Mouse (Mus musculus): Measurements from ENCODE around the gene Gpr3.

The Gpr3 gene

DNA sequence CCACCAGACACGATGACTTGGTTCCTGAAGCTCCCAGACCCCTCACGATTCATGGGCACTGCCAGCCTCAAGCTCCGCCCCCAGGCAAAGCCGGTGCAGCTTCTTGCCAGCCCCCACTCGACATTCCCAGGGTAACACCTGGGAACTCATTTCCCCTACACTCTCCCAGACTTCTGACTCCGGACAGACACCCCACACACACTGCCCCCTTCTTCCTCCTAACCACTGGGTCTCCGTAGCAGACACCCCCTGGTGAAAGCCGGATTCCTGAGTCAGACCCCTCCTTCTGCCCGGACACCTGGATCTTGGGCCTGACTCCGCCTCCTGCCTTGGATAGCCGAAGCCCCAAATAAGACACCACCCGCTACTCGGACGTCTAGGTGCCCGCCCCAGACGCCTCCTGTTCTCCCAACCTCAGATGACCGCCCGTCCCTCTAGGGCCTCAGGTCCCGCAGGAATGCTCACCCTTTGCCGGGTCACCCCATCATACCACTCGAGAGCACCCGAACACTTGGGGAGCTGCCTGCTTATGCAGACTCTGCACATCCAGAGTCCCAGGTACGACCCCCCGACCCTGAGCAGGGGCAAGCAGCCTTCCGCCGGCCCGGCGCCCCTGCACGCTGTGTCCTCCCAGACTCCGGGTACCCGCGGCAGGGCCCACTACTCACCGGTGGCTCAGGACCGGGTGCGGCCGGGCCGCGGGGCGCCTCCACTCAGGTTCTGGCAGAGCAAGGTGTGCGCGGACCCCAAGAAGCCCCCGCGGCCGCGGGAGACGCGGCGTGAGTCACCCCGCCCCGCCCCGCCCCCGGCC lies at the start of gene Gpr3, which contains the start of gene Cd164l2:
Gene Gpr3, minus strand, starts transcription at position 786 of the 811 bp plus-strand sequence.
Gene Cd164l2, plus strand, starts transcription at position 381 of the 811 bp plus-strand sequence.
- DNase-seq = peak; percentile 66 to 73

DNA sequence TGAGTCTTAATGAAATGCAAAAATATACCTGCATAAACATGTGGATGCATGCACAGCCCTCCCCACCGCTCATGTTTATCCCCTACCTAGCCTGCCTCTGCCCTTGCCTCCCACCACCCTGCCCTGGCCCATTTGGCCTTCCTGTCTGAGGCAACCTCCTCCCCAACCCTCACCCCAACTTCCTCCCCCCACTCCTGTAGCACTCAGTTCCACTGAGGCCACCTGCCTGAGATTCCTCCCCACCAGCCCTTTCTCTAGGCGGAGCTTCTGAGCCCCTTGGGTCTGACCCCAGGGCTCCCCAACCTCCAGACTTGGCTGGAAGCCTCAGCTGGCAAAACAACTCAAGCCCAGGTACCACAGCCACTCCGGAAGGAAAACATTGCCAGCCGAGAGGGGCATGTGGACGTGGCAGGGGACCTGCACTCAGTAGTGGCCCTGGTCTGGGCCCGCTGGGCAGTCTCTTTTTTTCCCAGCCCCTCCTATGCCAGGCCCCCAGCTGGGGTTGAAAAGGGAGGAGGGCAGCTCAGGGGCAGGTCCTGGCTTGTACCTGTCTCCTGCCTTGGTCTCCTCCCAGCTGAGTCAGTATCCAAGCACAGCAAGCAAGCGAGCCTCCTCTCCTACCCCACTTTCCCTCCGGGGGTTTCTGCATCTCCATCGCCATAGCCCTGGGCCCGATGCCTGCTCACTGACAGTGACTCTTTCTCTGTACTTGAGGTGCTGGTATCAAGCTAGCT lies 49.5 kb upstream of the Gpr3 start:
- DNase-seq = no peak

GRCm38 (mm10) chr4:133257798-133258408 lies 45.6 kb upstream of the Gpr3 start:
- DNase-seq = no peak

- peak in 1 of 2 experiments; percentile 52 for DNase-seq
Observed at GRCm38 (mm10) chr4:133257230-133257629, 44.9 kb upstream of the Gpr3 start.

- DNase-seq = peak in 1 of 2 experiments; percentile 43
Observed at GRCm38 (mm10) chr4:133256820-133257219, 44.5 kb upstream of the Gpr3 start.

- no peak for DNase-seq
Observed at GRCm38 (mm10) chr4:133255392-133255791, 43.1 kb upstream of the Gpr3 start.

DNA sequence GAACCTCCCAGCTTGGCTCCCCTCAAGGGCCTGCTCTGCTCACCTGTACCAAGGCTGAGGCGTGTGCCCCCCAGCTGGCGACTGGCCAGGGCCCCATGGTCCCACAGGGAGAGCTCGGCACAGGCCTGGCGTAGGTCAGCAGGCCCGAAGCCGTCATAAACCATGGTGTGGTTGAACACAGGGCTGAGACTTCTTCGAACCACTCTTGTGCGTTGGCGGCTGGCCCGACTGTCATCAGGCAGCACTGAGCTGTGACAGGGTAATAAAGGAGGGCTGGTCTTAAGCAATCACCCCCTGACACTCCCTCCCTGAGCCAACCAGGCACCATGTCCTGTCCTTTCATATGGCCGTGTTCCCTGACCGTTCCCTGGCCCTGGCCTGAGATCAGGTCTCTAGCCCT lies 41.1 kb upstream of the Gpr3 start:
- peak in 1 of 2 experiments; percentile 47 for DNase-seq

DNA sequence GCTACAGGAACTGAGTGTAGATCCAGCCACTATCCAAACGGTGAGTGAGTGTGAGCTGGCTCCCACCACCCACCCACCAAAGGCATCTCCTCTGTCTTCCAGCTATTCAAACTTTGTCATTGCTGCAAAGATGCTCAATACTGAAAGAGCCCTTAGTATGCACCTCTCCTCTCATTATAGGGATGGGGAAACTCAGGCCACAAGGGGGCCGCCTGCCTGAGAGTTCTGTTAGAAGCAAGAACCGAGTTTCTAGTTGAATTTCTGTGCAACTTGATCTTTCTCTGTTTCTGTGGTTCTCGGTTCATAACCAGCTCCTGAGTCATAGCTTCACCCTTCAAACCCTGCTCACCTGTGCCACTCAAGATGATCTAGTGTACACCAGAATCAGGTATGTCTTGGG lies 39.8 kb upstream of the Gpr3 start:
- no peak for DNase-seq

GRCm38 (mm10) chr4:133251214-133251613 lies 38.9 kb upstream of the Gpr3 start:
- DNase-seq = peak in 1 of 2 experiments; percentile 40

- DNase-seq = peak; percentile 96 to 97
Observed at GRCm38 (mm10) chr4:133250609-133251008, 38.3 kb upstream of the Gpr3 start.

- DNase-seq = no peak
Observed at GRCm38 (mm10) chr4:133247806-133248449, 35.6 kb upstream of the Gpr3 start.

- no peak for DNase-seq
Observed at GRCm38 (mm10) chr4:133247072-133247471, 34.7 kb upstream of the Gpr3 start.

GRCm38 (mm10) chr4:133244289-133244688 lies 32.0 kb upstream of the Gpr3 start:
- no peak for DNase-seq

- no peak for DNase-seq
Observed at GRCm38 (mm10) chr4:133243538-133243937, 31.2 kb upstream of the Gpr3 start.

GRCm38 (mm10) chr4:133242710-133243109 lies 30.4 kb upstream of the Gpr3 start:
- no peak for DNase-seq

- no peak for DNase-seq
Observed at GRCm38 (mm10) chr4:133241910-133242309, 29.6 kb upstream of the Gpr3 start.

- DNase-seq = peak; percentile 88 to 91
Observed at GRCm38 (mm10) chr4:133240934-133241908, 28.9 kb upstream of the Gpr3 start.

- DNase-seq = no peak
Observed at GRCm38 (mm10) chr4:133240490-133240921, 28.2 kb upstream of the Gpr3 start, which contains the start of gene Map3k6. Map3k6 (plus strand) TSS chr4:133240818.

- no peak for DNase-seq
Observed at GRCm38 (mm10) chr4:133237911-133238310, 25.6 kb upstream of the Gpr3 start.

GRCm38 (mm10) chr4:133235415-133235814 lies 23.1 kb upstream of the Gpr3 start:
- DNase-seq = no peak

- no peak for DNase-seq
Observed at GRCm38 (mm10) chr4:133234771-133235170, 22.4 kb upstream of the Gpr3 start.
